ENCODE assay signal across 7 mouse cellular contexts in genomic region chrX:49479968-49480809, GRCm38 (mm10). TPM values are rescaled to one million over a fixed set of nuclear protein-coding genes. Genes with fewer than 3 reads are reported as not detected.
DNase-seq lines count a peak whose midpoint lies in the region; ATAC-seq and TF ChIP-seq lines count a peak whose summit lies in the region.

No protein-coding gene starts in this region.

- H3K4me2 ChIP-seq in CH12.LX (ENCODE audit: insufficient read depth, low read depth, poor library complexity, severe bottlenecking), result peak overlapping the region; percentile 88
- H3K4me2 ChIP-seq in hindbrain, embryonic 13.5 days, result peak overlapping the region; percentile 57

- H3K4me3 ChIP-seq in CH12.LX (replicated peaks in 1 of 3; ENCODE audit: low read depth in 2 of 3, low read length in 2 of 3, poor library complexity in 1 of 3), result no peak overlapping the region
- H3K4me3 ChIP-seq in hindbrain, embryonic 13.5 days, result peak overlapping the region; percentile 42
- peak overlapping the region; percentile 54 for H3K4me3 ChIP-seq in midbrain, embryonic 10.5 days

- H3K9me3 ChIP-seq in CH12.LX (replicated peaks; ENCODE audit: low read length), result no peaks in the 10 kb centered on the region
- no peaks in the 10 kb centered on the region for H3K9me3 ChIP-seq in hindbrain, embryonic 13.5 days
- H3K9me3 ChIP-seq in midbrain, embryonic 10.5 days (replicated peaks), result no peaks in the 10 kb centered on the region

- H3K9ac ChIP-seq in CH12.LX (ENCODE audit: insufficient read depth, low read depth), result no peak overlapping the region
- H3K9ac ChIP-seq in hindbrain, embryonic 13.5 days, result peak overlapping the region; percentile 60

- intact Hi-C loops in left cerebral cortex, postnatal 25 days (cut with DNase I), result no loop called here

- no peaks in the 10 kb centered on the region for H3K79me2 ChIP-seq in CH12.LX (replicated peaks; ENCODE audit: control insufficient read depth, extremely low read depth, insufficient read depth, poor library complexity, severe bottlenecking)

- DNase-seq in CH12.LX (ENCODE audit: extremely low read depth) (no peak), R1 (ENCODE audit: low read depth, low spot score) (peak; percentile 33)
- peak; percentile 66 for DNase-seq in midbrain, embryonic 10.5 days (ENCODE audit: low spot score)
- DNase-seq in cerebellum, adult 9-10 months, result no peak
- no peak for DNase-seq in cerebellum, postnatal 25 days
- DNase-seq in left cerebral cortex, postnatal 25 days (ENCODE audit: low spot score in 2 of 2), result no peak

- peak; percentile 88 for ATAC-seq in hindbrain, embryonic 13.5 days (ENCODE audit: low FRiP score)

- in situ Hi-C loops in CH12.LX (cut with MboI; ENCODE audit: low pct_ligation_motif_present, low pct_unique_long_range_greater_than_20kb, low sequenced_read_pairs), result no loop called here

- H3K27ac ChIP-seq in CH12.LX (ENCODE audit: insufficient read depth, low read depth), result no peak overlapping the region
- 0 out of 2 replicates have a peak overlapping the region, but pooled peaks have one; percentile 20 for H3K27ac ChIP-seq in hindbrain, embryonic 13.5 days
- H3K27ac ChIP-seq in midbrain, embryonic 10.5 days (replicated peaks), result peak overlapping the region; percentile 82

- 24% methylated on average over 26 of the region's 29 CpGs for WGBS in hindbrain, embryonic 13.5 days
- WGBS in midbrain, embryonic 10.5 days, result 22% methylated on average over 26 of the region's 29 CpGs

- no peak for TF ChIP-seq RAD21 in CH12.LX (IDR thresholded peaks at IDR 0.05; ENCODE audit: low read depth, low read length)

- TF ChIP-seq CTCF in CH12.LX (conservative IDR thresholded peaks at IDR 0.05 in 1 of 2, IDR thresholded peaks at IDR 0.05 in 1 of 2; ENCODE audit: low read depth in 2 of 2, low read length in 2 of 2), result no peak

- no peak for TF ChIP-seq EP300 in CH12.LX (IDR thresholded peaks at IDR 0.05; ENCODE audit: low read length)

- H3K4me1 ChIP-seq in CH12.LX (ENCODE audit: control insufficient read depth in 1 of 2, insufficient read depth in 2 of 2), result peaks cover 0 to 12% of the 10 kb centered on the region in 2 experiments; a peak in 2 of 4 replicates
- H3K4me1 ChIP-seq in hindbrain, embryonic 13.5 days (replicated peaks), result peaks cover 12% of the 10 kb centered on the region
- H3K4me1 ChIP-seq in midbrain, embryonic 10.5 days, result peaks cover 4% of the 10 kb centered on the region

- dilution Hi-C loops in CH12.LX (cut with MboI; ENCODE audit: extremely low pct_ligation_motif_present, extremely low pct_unique_long_range_greater_than_20kb, low sequenced_read_pairs), result no loop called here

- H3K27me3 ChIP-seq in CH12.LX (replicated peaks), result no peaks in the 10 kb centered on the region
- no peaks in the 10 kb centered on the region for H3K27me3 ChIP-seq in hindbrain, embryonic 13.5 days
- peaks cover 39% of the 10 kb centered on the region for H3K27me3 ChIP-seq in midbrain, embryonic 10.5 days (ENCODE audit: low read depth, poor library complexity, severe bottlenecking)

- no peaks in the 10 kb centered on the region for H3K36me3 ChIP-seq in CH12.LX (replicated peaks in 1 of 2; ENCODE audit: control insufficient read depth in 1 of 2, insufficient read depth in 1 of 2, low read length in 1 of 2)
- H3K36me3 ChIP-seq in hindbrain, embryonic 13.5 days, result no peaks in the 10 kb centered on the region
- no peaks in the 10 kb centered on the region for H3K36me3 ChIP-seq in midbrain, embryonic 10.5 days

- no peak for TF ChIP-seq POLR2A in CH12.LX (IDR thresholded peaks at IDR 0.05; ENCODE audit: low read depth, low read length)

TF ChIP-seq in CH12.LX, 34 proteins besides CTCF, POLR2A, EP300 and RAD21:
- no peak for TF ChIP-seq MXI1 (IDR thresholded peaks at IDR 0.05; ENCODE audit: low read depth, low read length)
- TF ChIP-seq MYC (IDR thresholded peaks at IDR 0.05; ENCODE audit: low read depth, low read length), result no peak
- no peak for TF ChIP-seq NRF1 (IDR thresholded peaks at IDR 0.05; ENCODE audit: low read depth, low read length)
- TF ChIP-seq ZKSCAN1 (IDR thresholded peaks at IDR 0.05; ENCODE audit: borderline replicate concordance, low read depth, low read length), result no peak
- TF ChIP-seq ZC3H11A (IDR thresholded peaks at IDR 0.05; ENCODE audit: low read depth, low read length), result no peak
- no peak for TF ChIP-seq ETS1 (conservative IDR thresholded peaks at IDR 0.05; ENCODE audit: low read depth, low read length)
- TF ChIP-seq USF2 (conservative IDR thresholded peaks at IDR 0.05; ENCODE audit: low read depth, low read length), result no peak
- TF ChIP-seq SMC3 (IDR thresholded peaks at IDR 0.05; ENCODE audit: low read depth, low read length), result no peak
TF ChIP-seq in CH12.LX: peak in this region for 0.

RNA-seq across cellular contexts. Expression of gene Arhgap36, which starts 16.4 kb away (rescaled TPM):
- total RNA-seq in CH12.LX (2012; rRNA removed) (not detected in 2 replicates), CH12.LX (2014; rRNA removed) (not detected in 2 replicates)
- not detected in 2 replicates for polyA plus RNA-seq in CH12.LX (2012; ENCODE audit: insufficient read length, low read depth)
- polyA plus RNA-seq in hindbrain, embryonic 13.5 days (2015; fragmentation: Nextera tagmentation; extraction: Ambion mirVana), result 4.0 and 5.1 TPM in 2 replicates
- 1.9 and 2.3 TPM in 2 replicates for polyA plus RNA-seq in midbrain, embryonic 10.5 days (2016; fragmentation: Nextera tagmentation; extraction: Ambion mirVana)
- 1 to 10 TPM; 2.1 to 4.0 TPM for total RNA-seq in left cerebral cortex, postnatal 25 days (2021)

Comparison
In these comparisons a context has a peak if more than half of its experiments do, and no peak if none do; other contexts are left out.
1. DNase-seq: peak in R1 (single experiment) and midbrain, embryonic 10.5 days (single experiment); none in CH12.LX (single experiment), cerebellum, adult 9-10 months (single experiment), cerebellum, postnatal 25 days (0 of 2) and left cerebral cortex, postnatal 25 days (0 of 2).
2. H3K4me3 ChIP-seq: peak in hindbrain, embryonic 13.5 days (single experiment) and midbrain, embryonic 10.5 days (single experiment); none in CH12.LX (0 of 3).